Mouse (Mus musculus): ENCODE data around the gene Trem2.
"Not testable (repeated sequence)": the region's sequence is repeated elsewhere in the genome, so short reads cannot be mapped to it uniquely, and the experiment has no call there.

The Trem2 gene

DNA sequence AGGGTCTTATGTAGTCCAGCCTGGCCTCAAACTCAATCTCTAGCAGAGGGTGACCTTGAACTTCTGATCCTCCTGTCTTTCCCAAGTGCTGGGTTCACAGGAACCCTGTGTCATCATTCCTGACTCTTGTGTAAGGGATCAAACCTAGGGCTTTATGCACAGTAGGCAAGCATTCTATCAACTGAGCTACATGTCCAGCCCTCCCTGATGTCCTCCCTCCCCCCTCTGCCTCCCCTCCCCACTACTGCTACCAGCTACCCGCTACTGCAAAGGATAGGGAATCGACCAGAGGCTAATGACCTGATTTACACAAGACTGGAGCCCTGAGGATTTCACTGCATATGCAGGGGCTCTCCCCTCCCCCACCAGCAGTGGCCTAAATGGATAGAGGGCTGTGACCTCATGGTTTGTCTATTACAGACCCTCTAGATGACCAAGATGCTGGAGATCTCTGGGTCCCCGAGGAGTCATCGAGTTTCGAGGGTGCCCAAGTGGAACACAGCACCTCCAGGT is 4.5 kb downstream of the Trem2 start:
- DNase-seq (ENCODE audit: low spot score in 2 of 2), result no peak

DNA sequence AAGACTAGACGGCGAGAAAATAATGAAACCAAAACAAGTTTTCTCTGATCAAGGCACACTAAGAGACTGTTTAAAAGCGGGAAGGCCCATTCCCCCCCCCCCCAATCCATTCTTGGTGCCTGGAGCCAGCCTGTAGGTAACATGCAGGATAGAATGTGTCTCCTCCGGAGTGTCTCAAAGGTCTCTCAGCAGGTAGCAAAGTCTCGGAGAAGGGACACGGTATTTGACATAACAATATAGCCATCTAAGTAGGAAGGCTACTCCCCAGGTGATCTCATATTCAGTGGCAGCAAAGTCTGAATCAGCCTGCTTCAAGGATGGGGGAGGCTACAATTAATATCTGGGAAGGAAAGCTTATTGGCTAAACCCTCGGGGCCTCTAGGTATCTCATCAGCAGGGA is 6.8 kb downstream of the Trem2 start:
- not testable (repeated sequence) for DNase-seq (ENCODE audit: low spot score in 2 of 2)

DNA sequence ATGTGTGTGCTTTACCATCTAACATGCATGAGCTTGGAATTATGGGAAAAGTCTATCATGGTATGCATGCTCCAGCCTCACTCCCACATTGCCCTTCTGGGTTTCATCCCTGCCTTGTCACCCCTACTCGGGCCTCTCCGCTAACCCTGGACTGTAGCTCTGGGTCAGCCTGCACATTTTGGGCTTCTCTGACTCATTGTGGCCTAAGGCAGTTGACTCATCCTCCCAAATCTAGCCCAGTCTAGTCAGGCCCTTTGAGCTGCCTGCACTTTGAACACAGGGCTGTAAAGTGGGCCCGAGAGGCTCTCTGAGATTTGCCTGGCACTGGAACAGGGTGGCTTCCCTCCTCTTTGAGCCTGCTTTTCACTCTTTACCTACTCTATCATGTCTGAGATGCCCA is 9.6 kb downstream of the Trem2 start:
- no peak for DNase-seq (ENCODE audit: low spot score in 2 of 2)

DNA sequence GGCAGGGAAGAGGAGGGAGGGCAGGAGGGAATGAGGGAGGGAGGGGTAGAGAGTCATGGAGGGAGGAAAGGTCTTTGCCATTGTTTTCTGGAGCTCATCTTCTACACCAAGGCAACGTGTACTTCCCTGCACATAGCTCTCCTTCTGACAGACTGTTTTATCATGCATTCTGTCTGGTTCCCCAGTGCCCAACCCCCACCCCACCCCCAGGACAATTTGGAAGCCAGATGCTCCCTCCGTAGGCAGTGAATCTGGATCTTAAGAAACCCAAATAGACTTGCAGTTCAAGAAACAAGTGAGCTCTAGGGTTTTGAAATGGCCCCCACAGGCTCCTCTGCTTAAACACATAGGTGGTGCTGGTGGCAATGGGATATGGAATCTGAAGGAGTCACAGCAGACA is 11.7 kb downstream of the Trem2 start:
- no peak for DNase-seq (ENCODE audit: low spot score in 2 of 2)

DNA sequence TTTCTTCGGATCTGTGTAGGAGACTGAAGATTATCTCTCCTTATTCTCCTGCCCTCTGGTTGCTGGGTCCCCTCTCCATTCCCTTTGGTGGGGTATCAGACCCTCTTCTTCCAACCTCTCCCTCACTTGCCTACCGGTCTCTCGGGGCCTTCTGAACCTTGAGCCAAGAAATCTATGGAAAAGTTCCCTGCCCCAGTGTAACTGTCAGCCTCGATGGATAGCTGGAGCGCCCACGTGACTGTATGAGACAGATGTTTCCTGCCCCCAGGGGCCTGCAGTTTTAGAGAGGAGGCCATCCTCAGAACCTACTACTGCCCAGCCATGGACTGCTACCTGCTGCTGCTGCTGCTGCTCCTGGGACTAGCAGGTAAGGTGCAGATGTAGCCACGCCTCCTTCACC is 13.4 kb downstream of the Trem2 start, which contains the start of gene Treml1:
TSS of gene Treml1 (plus strand) at position 301 of the 400 bp plus-strand sequence.
- no peak for DNase-seq (ENCODE audit: low spot score in 2 of 2)

DNA sequence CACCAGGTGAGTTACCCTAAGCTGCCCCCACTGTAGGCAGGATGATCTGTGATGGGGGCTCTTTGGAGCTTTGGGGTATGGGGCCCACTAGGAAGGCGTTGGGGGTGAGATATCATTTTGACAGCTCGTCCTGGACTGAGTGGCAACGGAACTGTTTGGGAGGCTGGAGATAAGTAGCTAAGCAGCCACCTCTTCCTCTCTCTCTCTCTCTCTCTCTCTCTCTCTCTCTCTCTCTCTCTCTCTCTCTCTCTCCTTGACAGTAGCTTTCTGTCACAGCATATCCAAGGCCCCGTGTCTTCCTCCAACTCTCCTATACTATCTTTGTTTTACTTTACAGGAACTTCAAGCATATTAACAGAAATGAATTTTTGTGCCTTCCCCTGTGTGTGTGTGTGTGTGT is 14.3 kb downstream of the Trem2 start:
- no peak for DNase-seq (ENCODE audit: low spot score in 2 of 2)

DNA sequence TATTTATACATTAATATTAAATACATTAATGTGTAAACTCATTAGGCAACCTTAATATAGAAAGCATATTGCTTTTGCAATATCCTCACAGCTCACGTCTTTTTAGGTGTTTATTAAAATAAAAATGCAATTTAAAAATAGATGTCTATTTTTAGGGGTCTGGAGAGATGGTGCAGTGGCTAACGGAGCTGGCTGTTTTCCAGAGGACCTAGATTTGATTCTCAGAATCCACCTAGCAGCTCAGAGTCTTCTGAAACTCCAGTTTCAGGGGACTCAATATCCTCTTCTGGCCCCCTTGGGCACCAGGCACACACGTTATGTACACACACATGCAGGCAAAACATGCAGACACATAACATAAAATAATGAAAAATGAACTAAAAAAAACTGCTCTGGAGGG is 16.1 kb downstream of the Trem2 start:
- no peak for DNase-seq (ENCODE audit: low spot score in 2 of 2)

DNA sequence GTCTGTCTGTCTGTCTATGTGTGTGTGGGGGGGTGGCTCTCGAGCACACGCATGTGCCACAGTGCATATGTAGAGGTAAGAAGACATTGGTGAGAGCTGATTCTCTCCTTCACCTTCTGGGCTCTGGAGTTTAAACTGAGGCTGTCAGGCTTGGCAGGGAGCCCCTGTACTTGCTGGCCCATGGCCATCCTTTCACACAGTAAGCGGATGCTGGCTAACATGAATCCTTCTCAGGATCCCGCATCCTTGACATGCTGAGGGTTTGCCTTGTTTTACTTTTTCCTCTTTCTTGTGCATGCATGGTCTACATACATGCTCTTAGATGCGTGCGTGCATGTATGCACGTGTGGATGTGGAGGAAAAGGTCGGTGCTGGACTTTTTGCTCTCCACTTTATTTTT is 16.8 kb downstream of the Trem2 start:
- DNase-seq (ENCODE audit: low spot score in 2 of 2), result no peak

DNA sequence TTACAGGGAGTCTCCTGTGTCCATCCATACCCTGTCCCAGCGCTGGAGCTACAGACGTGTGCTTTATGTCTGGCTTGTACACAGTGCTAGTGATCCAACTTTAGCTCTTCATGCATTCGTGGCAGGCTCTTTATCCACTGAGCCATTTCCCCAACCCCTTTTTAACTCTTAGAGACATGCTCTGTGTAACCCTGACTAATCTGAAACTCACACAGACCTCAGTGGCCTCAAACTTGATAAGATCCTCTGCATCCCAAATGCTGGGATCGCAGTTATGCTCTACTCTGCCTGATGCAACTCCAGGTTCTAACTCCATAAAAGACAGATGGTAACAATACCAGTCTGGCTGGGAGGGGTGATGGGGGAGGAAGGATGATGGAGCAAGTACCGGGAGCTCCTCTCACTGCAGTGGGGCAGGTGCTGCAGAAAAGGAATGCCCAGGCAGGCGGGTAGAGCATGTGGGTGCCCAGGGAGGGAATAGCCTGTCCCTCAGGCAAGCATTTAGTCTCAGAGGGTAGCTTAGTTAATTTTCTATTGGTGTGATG is 17.3 kb downstream of the Trem2 start:
- DNase-seq (ENCODE audit: low spot score in 2 of 2), result no peak

DNA sequence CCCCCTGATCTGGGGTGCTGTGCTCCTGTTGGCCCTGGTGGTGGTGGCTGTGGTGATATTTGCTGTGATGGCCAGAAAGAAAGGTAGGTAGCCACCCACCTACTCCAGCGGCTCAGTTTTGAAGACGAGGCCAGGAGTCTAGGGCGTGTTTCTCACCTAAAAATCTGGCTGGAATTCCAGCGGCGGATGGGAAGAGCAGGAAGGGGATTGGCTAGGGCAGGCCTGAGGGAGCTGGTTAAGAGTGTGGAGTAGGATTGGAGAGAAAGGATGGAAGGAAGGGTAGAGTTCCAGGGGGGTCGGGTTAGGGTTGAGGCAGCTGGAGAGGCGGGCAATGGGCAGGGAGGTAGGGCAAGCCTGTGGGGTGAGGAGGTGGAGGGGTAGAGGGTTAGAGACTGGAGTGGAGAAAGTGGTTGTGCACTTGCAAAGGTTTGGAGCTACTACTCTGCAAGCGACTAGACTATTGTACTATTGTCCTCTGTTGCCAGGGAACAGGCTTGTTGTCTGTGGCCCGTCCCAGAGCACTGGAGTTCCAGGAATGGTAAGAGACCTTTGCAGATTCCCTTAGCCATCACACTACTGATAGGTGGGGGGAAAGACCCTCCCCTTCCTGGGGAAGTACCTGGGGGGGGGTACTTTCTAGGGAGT is 19.4 kb downstream of the Trem2 start:
- no peak for DNase-seq (ENCODE audit: low spot score in 2 of 2)

DNA sequence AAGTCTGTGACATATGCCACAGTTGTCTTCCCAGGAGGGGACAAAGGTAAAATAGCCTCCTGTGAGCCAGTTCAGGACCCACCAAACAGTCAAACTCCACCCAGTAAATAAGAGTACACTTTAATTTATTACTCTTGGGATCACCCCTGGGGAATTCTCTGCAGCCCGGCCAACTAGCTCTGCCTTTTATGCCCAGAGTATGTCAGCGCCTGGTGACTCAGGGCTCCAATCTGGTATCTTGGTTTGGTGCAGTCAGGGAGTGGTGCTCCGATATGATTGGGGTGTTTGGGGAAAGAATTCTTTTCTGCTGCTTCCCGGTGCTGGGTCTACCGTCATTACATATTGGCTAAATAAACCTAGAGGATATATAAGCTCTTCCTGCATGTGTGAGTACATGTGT is 20.6 kb downstream of the Trem2 start:
- no peak for DNase-seq (ENCODE audit: low spot score in 2 of 2)

DNA sequence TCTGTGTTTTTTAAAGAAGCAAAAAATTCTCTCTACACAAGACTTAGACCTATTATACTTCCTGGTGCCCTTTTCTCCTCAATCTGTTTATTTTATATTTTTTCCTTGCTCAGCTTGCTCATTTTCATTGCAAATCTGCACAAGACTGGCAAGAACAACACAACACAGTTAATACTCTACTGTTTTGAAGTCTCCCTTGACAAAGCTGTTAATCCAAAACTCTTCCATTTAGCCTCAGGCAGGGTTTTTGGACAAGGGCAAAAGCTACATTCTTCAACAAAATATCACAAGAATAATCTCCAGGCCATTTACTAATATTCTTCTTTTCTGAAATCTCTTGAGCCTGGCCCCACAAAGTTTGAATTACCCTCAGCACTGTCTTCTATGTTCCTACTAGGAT is 25.4 kb downstream of the Trem2 start:
- DNase-seq (ENCODE audit: low spot score in 2 of 2), result no peak

DNA sequence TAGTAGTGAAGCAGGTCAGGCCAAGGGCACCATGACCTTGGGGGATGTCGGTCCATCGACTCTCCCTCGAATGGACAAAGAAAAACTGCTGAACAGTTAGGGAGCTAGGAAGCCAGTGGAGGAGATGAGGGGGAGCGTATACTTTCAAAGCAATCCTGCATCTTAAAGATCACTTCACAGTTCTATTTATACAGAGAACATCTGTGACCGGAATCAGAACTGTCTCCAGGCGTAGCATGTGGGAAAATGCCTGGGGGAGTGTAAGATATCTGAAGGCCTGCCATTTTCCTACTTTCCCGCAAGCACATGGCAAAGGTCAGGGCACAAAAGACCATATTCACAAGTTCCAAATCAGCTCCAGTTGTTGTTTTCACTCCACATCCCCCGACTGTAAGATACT is 26.8 kb downstream of the Trem2 start:
- DNase-seq (ENCODE audit: low spot score in 2 of 2), result no peak

DNA sequence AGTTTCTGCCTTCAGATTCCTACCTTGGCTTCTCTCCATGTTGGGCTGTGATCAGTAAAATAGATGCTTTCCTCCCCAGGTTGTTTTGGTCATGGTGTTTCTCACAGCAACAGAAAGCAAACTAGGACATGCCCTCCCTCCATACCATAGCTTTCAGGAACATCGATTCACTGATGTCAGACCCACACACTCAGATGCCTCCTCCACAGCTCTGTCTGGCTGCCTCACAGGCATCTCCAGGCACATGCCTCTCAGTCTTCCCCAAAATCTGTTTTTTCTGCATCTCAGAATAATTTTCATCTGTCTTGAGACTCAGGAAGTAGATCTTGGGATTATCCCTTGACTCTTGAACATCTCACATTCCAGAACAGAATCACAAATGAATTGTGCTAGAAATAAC is 29.9 kb downstream of the Trem2 start:
- DNase-seq (ENCODE audit: low spot score in 2 of 2), result no peak

DNA sequence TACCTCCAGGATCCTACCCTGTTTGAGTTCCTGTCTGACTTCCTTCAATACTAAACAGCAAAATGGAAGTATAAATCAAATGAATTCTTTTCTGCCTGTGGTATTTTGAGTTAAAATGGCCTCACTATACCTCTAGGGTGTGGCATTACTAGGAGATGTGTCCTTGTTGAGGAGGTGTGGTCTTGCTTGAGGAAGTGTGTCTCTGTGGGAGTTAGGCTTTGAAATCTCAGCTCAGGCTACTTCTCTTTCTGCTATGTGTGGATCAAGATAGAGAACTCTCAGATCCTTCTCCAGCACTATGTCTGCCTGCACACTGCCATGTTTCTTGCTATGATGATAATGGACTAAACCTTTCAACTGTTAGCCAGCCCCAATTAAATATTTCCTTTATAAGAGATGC is 32.8 kb downstream of the Trem2 start:
- no peak for DNase-seq (ENCODE audit: low spot score in 2 of 2)

DNA sequence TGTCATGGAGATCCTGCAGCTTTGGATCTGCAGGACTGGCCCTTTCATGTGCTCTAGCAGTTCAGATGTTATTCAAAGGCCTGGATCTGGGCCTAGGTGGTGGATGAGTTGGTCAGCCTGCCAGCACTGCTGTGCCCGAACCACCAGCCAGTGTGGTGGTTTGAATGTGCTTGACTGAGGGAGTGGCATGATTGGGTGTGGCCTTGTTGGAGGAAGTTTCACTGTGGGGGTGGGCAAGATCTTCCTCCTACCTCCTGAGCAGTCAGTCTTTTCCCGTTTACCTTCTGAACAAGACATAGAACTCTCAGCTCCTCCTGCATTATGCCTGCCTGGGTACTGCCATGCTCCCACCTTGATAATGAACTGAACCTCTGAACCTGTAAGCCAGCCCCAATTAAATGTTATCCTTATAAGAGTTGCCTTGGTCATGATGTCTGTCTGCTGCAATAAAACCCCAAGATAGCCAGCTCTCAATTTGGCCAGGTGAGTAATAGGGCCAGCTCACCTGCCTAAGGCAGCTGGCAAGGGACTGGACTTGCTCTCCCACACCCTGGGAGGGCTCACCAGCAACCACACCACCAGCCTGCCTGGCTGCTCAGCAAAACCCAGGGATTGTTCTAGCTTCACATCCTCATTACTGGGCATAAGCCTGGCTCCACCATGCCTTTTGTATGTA is 39.7 kb downstream of the Trem2 start:
- no peak for DNase-seq (ENCODE audit: low spot score in 2 of 2)

DNA sequence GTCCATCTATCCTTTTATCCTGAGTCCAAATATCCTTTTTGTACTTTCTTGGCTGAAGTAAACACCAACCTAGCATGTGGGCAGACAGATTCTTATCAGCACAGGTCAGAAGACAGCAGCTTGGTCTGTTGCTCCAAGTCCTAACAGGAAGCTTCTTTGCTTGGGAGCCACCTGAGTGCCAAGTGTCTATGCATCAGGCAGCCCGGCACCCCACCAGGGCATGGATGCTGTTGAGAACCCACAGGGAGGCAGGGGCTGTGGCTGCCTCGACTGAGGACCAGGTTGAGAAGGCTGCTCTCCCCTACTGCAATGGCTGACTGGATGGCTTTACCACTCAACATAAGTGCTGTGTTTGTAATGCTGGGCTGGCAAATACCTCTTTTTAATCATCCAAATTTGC is 42.5 kb downstream of the Trem2 start:
- DNase-seq (ENCODE audit: low spot score in 2 of 2), result no peak

DNA sequence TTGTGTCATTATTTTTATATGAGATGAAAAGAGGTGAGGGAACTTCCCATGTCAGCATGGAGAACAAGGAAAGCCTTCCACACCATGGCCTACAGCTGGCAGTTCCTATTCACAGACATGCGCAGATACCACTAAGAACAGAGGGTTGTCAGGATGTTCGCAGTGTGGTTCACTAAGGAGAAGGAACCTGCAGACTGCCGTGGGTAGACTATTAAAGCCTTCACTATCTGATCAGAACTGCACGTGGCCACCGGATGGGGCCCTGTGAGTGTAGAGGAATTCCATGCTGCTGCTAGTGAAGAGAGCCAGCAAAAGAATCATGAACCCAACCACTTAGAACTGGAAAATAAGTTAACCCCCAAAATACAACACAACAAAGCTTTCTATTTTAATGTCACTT is 43.2 kb downstream of the Trem2 start:
- no peak for DNase-seq (ENCODE audit: low spot score in 2 of 2)

DNA sequence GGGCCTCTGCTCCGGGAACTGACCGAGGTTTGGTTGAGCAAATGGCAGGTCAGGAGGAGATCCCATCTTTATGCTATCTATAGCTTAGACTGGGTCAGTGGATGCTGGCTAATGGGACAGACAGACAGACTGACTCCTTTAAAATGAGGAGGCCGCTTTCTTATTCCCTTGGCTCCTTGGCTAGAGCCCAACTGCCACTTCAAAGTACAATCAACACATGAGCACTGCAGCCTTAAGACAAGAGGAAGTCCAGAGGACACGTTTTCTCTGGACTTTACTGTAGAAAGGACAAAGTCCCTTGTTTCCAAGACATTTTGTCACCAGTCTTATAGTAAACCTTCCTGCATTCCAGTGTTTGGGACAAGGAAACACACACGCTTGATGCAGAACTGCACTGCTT is 45.2 kb downstream of the Trem2 start:
- DNase-seq (ENCODE audit: low spot score in 2 of 2), result no peak

DNA sequence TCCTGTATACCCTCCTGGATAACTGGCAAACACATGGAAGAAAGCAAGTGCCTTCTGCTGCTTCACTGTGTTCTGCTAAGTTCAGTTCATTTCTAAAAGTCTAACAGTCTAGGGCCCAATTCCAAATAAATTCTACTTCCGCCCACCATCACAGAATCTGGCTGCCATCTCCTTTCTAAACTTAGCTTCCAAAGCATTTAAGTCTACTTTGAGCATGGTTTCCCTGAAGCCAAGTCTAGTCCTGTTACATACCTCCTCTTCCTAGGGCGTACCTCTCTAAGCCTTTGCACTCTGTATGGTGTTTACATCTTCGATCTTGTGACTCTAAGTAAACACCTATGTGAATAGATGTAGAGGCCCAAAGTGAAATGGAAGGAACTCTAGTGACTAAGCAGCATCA is 46.4 kb downstream of the Trem2 start:
- no peak for DNase-seq (ENCODE audit: low spot score in 2 of 2)

DNA sequence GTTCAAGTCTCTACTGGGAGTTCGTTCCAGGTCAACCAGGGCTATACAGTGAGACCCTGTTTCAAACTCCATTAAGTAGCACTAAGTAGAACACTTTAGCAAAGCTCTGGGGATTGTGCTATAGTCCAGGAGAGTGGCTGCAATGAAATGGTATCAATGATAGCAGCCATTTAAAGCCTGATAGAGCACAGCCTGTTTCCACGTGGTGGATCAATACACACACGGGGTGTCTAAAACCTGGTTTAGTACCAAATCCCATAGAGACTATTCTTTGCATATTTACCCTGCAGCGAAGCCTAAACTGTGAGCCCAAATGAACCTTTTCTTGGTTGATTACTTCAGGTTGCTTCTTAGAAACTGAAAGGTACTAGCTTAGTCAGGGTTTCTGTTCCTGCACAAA is 55.5 kb downstream of the Trem2 start:
- DNase-seq (ENCODE audit: low spot score in 2 of 2), result no peak

DNA sequence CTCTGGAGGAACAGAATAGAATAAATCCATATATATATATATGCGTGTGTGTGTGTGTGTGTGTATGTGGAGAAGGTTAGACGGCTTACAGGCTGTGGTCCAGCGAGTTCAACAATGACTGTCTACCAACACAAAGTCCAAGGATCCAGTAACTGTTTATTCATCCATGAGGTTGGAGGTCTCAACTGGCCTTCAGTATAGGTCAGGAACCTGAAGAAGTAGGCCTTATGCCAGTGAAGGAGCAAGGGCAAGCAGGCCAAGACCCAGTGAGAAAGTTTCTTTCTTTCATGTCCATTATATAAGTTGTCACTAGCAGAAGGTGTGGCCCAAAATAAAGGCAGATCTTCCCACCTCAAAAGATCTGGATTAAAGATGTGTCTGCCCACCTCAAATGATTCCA is 56.5 kb downstream of the Trem2 start:
- no peak for DNase-seq (ENCODE audit: low spot score in 2 of 2)

Measured in natural killer cell, adult 2 months (primary cell).